Mouse (Mus musculus) embryonic facial prominence, embryonic 11.5 days (tissue): ENCODE data around the gene Arglu1. TPM values are rescaled to one million over a fixed set of nuclear protein-coding genes. Genes with fewer than 3 reads are reported as not detected.
A peak's percentile ranks its signal among the peaks of the same experiment; 100 is the strongest.

Experiments used
- ATAC-seq: fragments of 200-750 bp; cut with Nextera tagmentation; replicated peaks from 2 replicates; pipeline ENCODE4 v1.8.0; 2017; ENCODE audit warnings: low read depth; ENCODE audit not compliant: insufficient number of reproducible peaks, low FRiP score, low TSS enrichment
- DNase-seq: peaks from one replicate; pipeline ENCODE4 v3.0.0-alpha.2; 2015; ENCODE audit warnings: low spot score
- H3K27ac ChIP-seq: fragments of 300-500 bp; sonication (generic); replicated peaks from 2 replicates; pipeline ENCODE4 v1.5.1; 2014; ENCODE audit warnings: mild to moderate bottlenecking, low read depth, low read length, control low read depth
- H3K27me3 ChIP-seq: fragments of 300-500 bp; sonication (generic); 2 replicates; pipeline ENCODE4 v1.6.1; 2014; ENCODE audit warnings: mild to moderate bottlenecking, low read length, moderate library complexity, mixed read lengths; ENCODE audit not compliant: control insufficient read depth, insufficient read depth
- H3K36me3 ChIP-seq: fragments of 300-500 bp; sonication (generic); replicated peaks from 2 replicates; pipeline ENCODE4 v1.6.1; 2014; ENCODE audit warnings: low read depth, mild to moderate bottlenecking, low read length, moderate library complexity, mixed read lengths; ENCODE audit not compliant: control insufficient read depth, insufficient read depth
- H3K4me1 ChIP-seq: fragments of 300-500 bp; sonication (generic); 2 replicates; pipeline ENCODE4 v1.6.1; 2014; ENCODE audit warnings: low read length, mixed read lengths; ENCODE audit not compliant: control insufficient read depth, insufficient read depth
- H3K4me2 ChIP-seq: fragments of 300-500 bp; sonication (generic); 2 replicates; pipeline ENCODE4 v1.6.1; 2014; ENCODE audit warnings: low read depth, mild to moderate bottlenecking, control low read depth, low read length, moderate library complexity
- H3K4me3 ChIP-seq: fragments of 300-500 bp; sonication (generic); 2 replicates; pipeline ENCODE4 v1.5.1; 2014; ENCODE audit warnings: low read depth, low read length, control low read depth
- H3K9ac ChIP-seq: fragments of 300-500 bp; sonication (generic); replicated peaks from 2 replicates; pipeline ENCODE4 v1.6.1; 2014; ENCODE audit warnings: mild to moderate bottlenecking, control low read depth, low read length
- H3K9me3 ChIP-seq: fragments of 300-500 bp; sonication (generic); replicated peaks from 2 replicates; pipeline ENCODE4 v1.6.1; 2016; ENCODE audit warnings: mild to moderate bottlenecking, low read length, inconsistent platforms, mixed read lengths; ENCODE audit not compliant: control insufficient read depth
- WGBS: fragments of 180-500 bp; shearing (Covaris S2); extraction: QIAGEN DNeasy Blood & Tissue Kit; methylation state at CpG from one replicate; pipeline ENCODE4 v1.1.7; 2014; 5-methylcytosine and 5-hydroxymethylcytosine counted together
- polyA plus RNA-seq: library from polyadenylated mRNA; unstranded; fragments of >200 nt; fragmentation: Nextera tagmentation; extraction: Ambion mirVana; gene quantifications from 2 replicates; pipeline ENCODE4 v1.2.1, GENCODE M21; 2014

The Arglu1 gene
- polyA plus RNA-seq, 1 experiment from 2014 or later = 156 TPM

DNA sequence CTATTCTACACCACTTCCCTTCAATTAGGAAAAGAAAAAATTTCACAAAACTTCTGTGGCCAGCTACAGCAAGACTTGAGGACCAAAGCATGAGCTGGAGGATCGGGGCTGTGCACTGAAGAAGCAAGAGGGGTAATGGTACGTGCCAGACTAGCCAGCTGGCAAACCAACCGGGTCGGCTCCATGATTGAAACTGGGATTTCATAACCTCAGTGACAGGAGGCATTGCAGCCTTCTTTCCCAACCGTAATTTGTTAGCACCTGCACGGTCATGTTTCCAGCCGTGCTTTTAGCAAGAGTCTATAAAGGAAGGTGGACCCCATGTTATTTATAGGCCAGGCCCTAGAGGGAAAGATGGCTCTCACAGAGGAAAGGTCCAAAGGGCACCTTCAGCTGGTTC is 41.6 kb downstream of the Arglu1 start:
- ATAC-seq (no peak), DNase-seq (no peak)
- Histone ChIP-seq H3K27me3 (no peaks in the 10 kb centered on the region), H3K27ac (no peak overlapping the region), H3K4me3 (no peak overlapping the region), H3K9ac (no peak overlapping the region), H3K9me3 (no peaks in the 10 kb centered on the region), H3K36me3 (no peaks in the 10 kb centered on the region), H3K4me2 (no peak overlapping the region), H3K4me1 (no peaks in the 10 kb centered on the region; the same call in 1 of the 2 replicates)
- WGBS = 83% methylated on average over 7 of the region's 7 CpGs

GRCm38 (mm10) chr8:8647824-8648223 is 42.5 kb downstream of the Arglu1 start:
- Histone ChIP-seq H3K4me2 (no peak overlapping the region), H3K27ac (no peak overlapping the region), H3K4me1 (no peaks in the 10 kb centered on the region; the same call in 1 of the 2 replicates), H3K4me3 (no peak overlapping the region), H3K9ac (no peak overlapping the region), H3K27me3 (no peaks in the 10 kb centered on the region), H3K36me3 (no peaks in the 10 kb centered on the region), H3K9me3 (no peaks in the 10 kb centered on the region)
- ATAC-seq (no peak; the same call in 1 of the 2 replicates), DNase-seq (no peak)
- WGBS = 68% methylated on average over 7 of the region's 7 CpGs

DNA sequence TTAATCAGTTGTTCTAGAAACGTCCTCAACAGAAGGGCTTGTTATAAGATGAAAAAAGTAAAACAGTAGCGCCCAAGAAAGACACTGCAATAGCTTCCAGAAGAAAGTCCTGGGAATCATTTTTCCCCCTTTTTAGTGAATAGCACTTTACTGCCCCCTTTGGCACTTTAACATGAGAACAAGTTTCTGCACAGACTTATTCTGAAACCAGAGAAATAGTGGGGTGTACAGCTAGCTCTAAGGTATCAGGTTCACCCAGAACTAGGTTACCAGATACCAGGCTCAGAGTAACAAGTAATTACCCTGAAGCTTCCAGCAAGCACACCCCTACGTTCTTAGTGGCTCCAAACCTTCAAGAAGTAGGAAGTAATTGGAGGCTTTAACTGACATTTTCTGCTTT is 43.0 kb downstream of the Arglu1 start:
- Histone ChIP-seq H3K4me3 (no peak overlapping the region), H3K9ac (no peak overlapping the region), H3K9me3 (no peaks in the 10 kb centered on the region), H3K36me3 (no peaks in the 10 kb centered on the region), H3K4me2 (no peak overlapping the region), H3K27ac (no peak overlapping the region), H3K4me1 (no peaks in the 10 kb centered on the region; the same call in 1 of the 2 replicates), H3K27me3 (no peaks in the 10 kb centered on the region)
- DNase-seq (peak; percentile 50), ATAC-seq (0 out of 2 replicates have a peak, but pooled peaks have one; percentile 27)
- 54% methylated on average over 3 of the region's 3 CpGs for WGBS

GRCm38 (mm10) chr8:8644160-8644915 is 46.0 kb downstream of the Arglu1 start:
- Histone ChIP-seq H3K27me3 (no peaks in the 10 kb centered on the region), H3K4me1 (no peaks in the 10 kb centered on the region), H3K4me2 (no peak overlapping the region), H3K27ac (no peak overlapping the region), H3K9me3 (no peaks in the 10 kb centered on the region), H3K36me3 (no peaks in the 10 kb centered on the region), H3K4me3 (no peak overlapping the region), H3K9ac (no peak overlapping the region)
- DNase-seq = no peak
- 78% methylated on average over 11 of the region's 11 CpGs for whole genome bisulfite sequencing
- ATAC-seq = no peak

GRCm38 (mm10) chr8:8640264-8640588 is 50.1 kb downstream of the Arglu1 start:
- ATAC-seq (no peak), DNase-seq (no peak)
- Histone ChIP-seq H3K27ac (no peak overlapping the region), H3K4me3 (no peak overlapping the region), H3K27me3 (no peaks in the 10 kb centered on the region), H3K9ac (no peak overlapping the region), H3K36me3 (no peaks in the 10 kb centered on the region), H3K4me2 (no peak overlapping the region), H3K9me3 (no peaks in the 10 kb centered on the region), H3K4me1 (no peaks in the 10 kb centered on the region)
- WGBS = 18% methylated on average over 4 of the region's 4 CpGs

GRCm38 (mm10) chr8:8639569-8640263 is 50.6 kb downstream of the Arglu1 start:
- no peak overlapping the region for H3K27ac ChIP-seq
- H3K4me3 ChIP-seq = no peak overlapping the region
- DNase-seq (no peak), ATAC-seq (no peak)
- H3K4me1 ChIP-seq = no peaks in the 10 kb centered on the region
- no peaks in the 10 kb centered on the region for H3K36me3 ChIP-seq
- WGBS = 50% methylated on average over 8 of the region's 8 CpGs
- no peak overlapping the region for H3K9ac ChIP-seq
- no peaks in the 10 kb centered on the region for H3K9me3 ChIP-seq
- H3K4me2 ChIP-seq = no peak overlapping the region
- H3K27me3 ChIP-seq = no peaks in the 10 kb centered on the region

GRCm38 (mm10) chr8:8631394-8631793 is 58.9 kb downstream of the Arglu1 start:
- Histone ChIP-seq H3K4me1 (no peaks in the 10 kb centered on the region), H3K9me3 (no peaks in the 10 kb centered on the region), H3K9ac (no peak overlapping the region), H3K27ac (no peak overlapping the region), H3K36me3 (peaks cover 3% of the 10 kb centered on the region; the same call in 1 of the 2 replicates), H3K4me3 (no peak overlapping the region), H3K4me2 (no peak overlapping the region), H3K27me3 (no peaks in the 10 kb centered on the region)
- DNase-seq = no peak
- 78% methylated on average over 7 of the region's 7 CpGs for whole genome bisulfite sequencing
- no peak for ATAC-seq

GRCm38 (mm10) chr8:8624017-8624416 is 66.3 kb downstream of the Arglu1 start:
- Histone ChIP-seq H3K36me3 (peaks cover 14% of the 10 kb centered on the region), H3K9me3 (no peaks in the 10 kb centered on the region), H3K4me1 (no peaks in the 10 kb centered on the region), H3K27me3 (no peaks in the 10 kb centered on the region), H3K27ac (no peak overlapping the region), H3K4me2 (no peak overlapping the region), H3K9ac (no peak overlapping the region), H3K4me3 (no peak overlapping the region)
- 30% methylated on average over 7 of the region's 7 CpGs for WGBS
- ATAC-seq (no peak), DNase-seq (no peak)
